Mouse (Mus musculus) kidney, postnatal 36 days (tissue): ENCODE measurements around the gene Alkbh3.
A peak's percentile ranks its signal among the peaks of the same experiment; 100 is the strongest.

ENCODE experiments used
- DNase-seq, 2 experiments: peaks; one replicate each; pipeline ENCODE4 v3.0.0; 2021 to 2022; ENCODE audit warnings: mixed read lengths in 2 of 2

Alkbh3 gene

DNA sequence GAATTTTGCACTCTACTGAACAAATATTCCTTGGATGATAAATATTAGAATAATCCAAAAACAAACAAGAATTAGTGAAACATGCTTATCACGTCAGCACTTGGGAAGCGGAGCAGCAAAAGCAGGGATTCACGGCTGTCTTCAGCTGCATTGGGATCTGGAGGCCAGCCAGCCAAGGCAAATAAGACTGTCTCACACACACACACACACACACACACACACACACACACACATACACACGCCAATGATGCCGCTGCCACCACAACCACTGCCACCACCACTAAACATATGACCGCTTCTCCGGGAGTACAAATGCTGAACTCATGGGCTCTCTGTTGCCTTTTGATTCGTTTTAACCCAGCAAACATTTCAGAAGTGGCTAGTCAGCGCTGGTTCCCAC, 56.9 kb downstream of the Alkbh3 start:
- DNase-seq = no peak

DNA sequence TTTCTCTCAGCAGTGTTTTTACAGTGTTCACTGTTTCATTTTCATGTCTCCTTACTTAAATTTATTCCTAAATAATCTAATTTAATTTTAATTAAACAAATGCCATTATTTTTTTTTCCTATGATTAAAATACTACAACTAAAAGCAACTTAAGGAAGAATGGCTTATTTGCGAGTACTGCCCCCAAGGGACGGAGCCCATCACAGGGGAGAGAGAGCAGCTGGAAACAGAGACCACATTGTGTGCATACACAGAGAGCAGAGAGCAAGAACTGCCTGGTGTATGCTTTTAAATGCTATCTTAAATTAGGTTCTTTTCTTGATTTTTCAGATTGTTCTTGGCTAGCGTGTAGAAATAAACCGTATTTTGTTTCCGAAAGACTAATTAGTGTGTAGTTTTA, 63.6 kb downstream of the Alkbh3 start:
- no peak for DNase-seq

DNA sequence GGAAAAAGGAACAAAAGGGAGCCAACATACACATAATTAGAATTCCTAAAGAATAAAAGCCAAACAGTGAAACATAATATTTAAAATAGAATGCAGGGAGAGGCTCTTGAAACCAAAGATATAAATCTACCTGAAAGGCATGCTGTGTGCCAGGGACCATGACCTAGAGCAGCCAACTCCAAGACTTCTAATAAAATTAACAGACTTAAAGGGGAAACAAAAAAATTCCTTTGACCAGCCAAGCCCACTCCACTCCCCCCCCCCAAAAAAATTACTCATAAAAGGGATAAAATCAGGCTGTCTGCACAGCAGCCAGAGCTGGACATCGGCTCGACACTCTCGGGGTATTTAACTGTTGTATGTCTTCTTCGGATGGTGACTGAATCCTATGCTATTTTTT, 65.8 kb downstream of the Alkbh3 start:
- DNase-seq = no peak

DNA sequence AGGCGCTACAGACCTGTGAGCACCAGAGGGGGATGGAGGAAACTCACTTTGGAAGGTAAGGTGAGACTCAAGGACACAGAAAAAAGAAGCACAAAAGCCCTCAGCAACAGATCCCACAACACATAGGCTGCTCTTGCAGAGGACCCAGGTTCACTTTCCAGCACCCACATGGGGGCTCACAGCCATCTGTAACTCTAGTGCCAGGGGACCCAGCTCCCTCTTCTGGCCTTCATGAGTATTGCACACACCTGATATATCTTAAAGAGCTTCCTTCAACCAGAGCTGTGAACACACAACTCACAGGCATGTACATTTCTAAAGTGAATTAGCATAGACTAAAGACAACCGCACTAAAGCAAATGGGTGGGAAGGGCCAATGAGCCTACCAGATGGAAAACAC, 66.5 kb downstream of the Alkbh3 start:
- no peak for DNase-seq

DNA sequence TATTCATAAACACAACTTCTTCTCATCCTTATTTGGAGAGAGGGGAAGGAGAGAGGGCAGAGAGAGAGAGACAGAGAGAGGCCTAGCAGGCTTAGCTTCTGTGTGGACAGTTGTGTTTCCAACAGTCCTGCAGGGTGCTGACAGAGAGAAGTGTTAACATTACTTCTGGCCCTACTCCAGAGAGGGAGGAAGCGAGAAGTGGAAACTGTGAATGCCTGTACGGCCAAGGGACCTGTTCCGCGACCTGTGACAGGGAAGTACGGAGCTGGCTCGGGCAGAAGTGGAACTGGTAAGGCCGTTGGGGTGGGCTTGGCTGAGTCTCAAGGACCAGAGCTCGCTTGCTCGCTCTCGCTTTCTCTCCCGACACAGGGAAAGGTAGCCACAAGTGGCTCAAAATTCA, 68.9 kb downstream of the Alkbh3 start:
- DNase-seq = peak; percentile 16 to 23

DNA sequence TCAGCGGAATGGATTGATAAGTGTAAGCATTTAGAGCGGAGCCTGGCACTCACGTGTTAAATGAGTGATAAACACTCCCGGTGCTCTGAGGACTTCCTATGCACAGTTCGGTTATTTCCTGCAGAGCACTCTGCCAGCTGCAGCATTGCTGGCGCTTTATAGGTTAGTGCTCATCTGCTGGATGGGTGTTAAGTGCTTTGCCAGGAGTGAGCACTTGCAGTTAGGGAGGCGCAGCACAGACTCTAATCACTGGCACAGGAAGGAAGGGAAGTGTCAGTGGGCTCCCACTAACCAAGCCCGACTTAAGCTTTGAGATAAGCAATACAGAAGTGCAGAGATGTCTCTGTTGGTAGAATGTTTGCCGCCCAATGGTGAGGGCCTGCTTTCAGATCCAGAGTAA, 72.1 kb downstream of the Alkbh3 start:
- DNase-seq = no peak
